Mouse (Mus musculus) midbrain, embryonic 15.5 days (tissue): ENCODE data around the gene Cbx4. TPM values are rescaled to one million over a fixed set of nuclear protein-coding genes. Genes with fewer than 3 reads are reported as not detected.

ENCODE experiments used
- ATAC-seq: fragments of 200-750 bp; cut with Nextera tagmentation; replicated peaks from 2 replicates; pipeline ENCODE4 v1.8.0; 2017; ENCODE audit warnings: moderate TSS enrichment
- H3K27ac ChIP-seq: fragments of 300-500 bp; sonication (generic); 2 replicates; pipeline ENCODE4 v1.5.1; 2015; ENCODE audit warnings: mild to moderate bottlenecking, inconsistent platforms
- H3K27me3 ChIP-seq: fragments of 300-500 bp; sonication (generic); replicated peaks from 2 replicates; pipeline ENCODE4 v1.6.1; 2015; ENCODE audit warnings: inconsistent platforms
- H3K36me3 ChIP-seq: fragments of 300-500 bp; sonication (generic); replicated peaks from 2 replicates; pipeline ENCODE4 v1.6.1; 2015; ENCODE audit warnings: inconsistent platforms
- H3K4me1 ChIP-seq: fragments of 300-500 bp; sonication (generic); 2 replicates; pipeline ENCODE4 v1.6.1; 2015; ENCODE audit warnings: inconsistent platforms
- H3K4me2 ChIP-seq: fragments of 300-500 bp; sonication (generic); 2 replicates; pipeline ENCODE4 v1.6.1; 2015; ENCODE audit warnings: inconsistent platforms, mild to moderate bottlenecking, moderate library complexity
- H3K4me3 ChIP-seq: fragments of 300-500 bp; sonication (generic); 2 replicates; pipeline ENCODE4 v1.5.1; 2015; ENCODE audit warnings: mild to moderate bottlenecking, inconsistent platforms
- H3K9ac ChIP-seq: fragments of 300-500 bp; sonication (generic); 2 replicates; pipeline ENCODE4 v1.6.1; 2015; ENCODE audit warnings: mild to moderate bottlenecking, inconsistent platforms
- H3K9me3 ChIP-seq: fragments of 300-500 bp; sonication (generic); 2 replicates; pipeline ENCODE4 v1.6.1; 2016; ENCODE audit warnings: inconsistent platforms
- WGBS: fragments of 180-500 bp; shearing (Covaris S2); methylation state at CpG from one replicate; pipeline ENCODE4 v1.1.7; 2015; ENCODE audit warnings: mixed read lengths; 5-methylcytosine and 5-hydroxymethylcytosine counted together
- polyA plus RNA-seq: library from polyadenylated mRNA; unstranded; fragments of >200 nt; fragmentation: Nextera tagmentation; extraction: Ambion mirVana; gene quantifications from 2 replicates; pipeline ENCODE4 v1.2.1, GENCODE M21; 2015

Gene Cbx4
- polyA plus RNA-seq, 1 experiment from 2014 or later = 24.7 TPM

- H3K4me1 ChIP-seq = peaks cover 43% of the 10 kb centered on the region
- H3K4me3 ChIP-seq = no peak overlapping the region
- peak overlapping the region; percentile 8; the same call in 1 of the 2 replicates for H3K4me2 ChIP-seq
- no peaks in the 10 kb centered on the region for H3K36me3 ChIP-seq
- peak overlapping the region; percentile 55; the same call in 1 of the 2 replicates for H3K27ac ChIP-seq
- no peaks in the 10 kb centered on the region for H3K9me3 ChIP-seq
- no peak overlapping the region for H3K9ac ChIP-seq
- 38% methylated on average over 23 of the region's 23 CpGs for WGBS
- peak; percentile 31; the same call in 1 of the 2 replicates for ATAC-seq
- no peaks in the 10 kb centered on the region for H3K27me3 ChIP-seq
These were observed 40.2 kb upstream of the Cbx4 start for GRCm38 (mm10) chr11:119125929-119126861.

- peaks cover 33% of the 10 kb centered on the region for H3K4me1 ChIP-seq
- ATAC-seq = no peak
- H3K9me3 ChIP-seq = no peaks in the 10 kb centered on the region
- H3K27me3 ChIP-seq = no peaks in the 10 kb centered on the region
- no peak overlapping the region for H3K27ac ChIP-seq
- H3K36me3 ChIP-seq = no peaks in the 10 kb centered on the region
- no peak overlapping the region for H3K4me3 ChIP-seq
- no peak overlapping the region for H3K4me2 ChIP-seq
- no peak overlapping the region for H3K9ac ChIP-seq
- WGBS = 93% methylated on average over 6 of the region's 6 CpGs
These were observed 38.5 kb upstream of the Cbx4 start for GRCm38 (mm10) chr11:119124536-119124935.

GRCm38 (mm10) chr11:119123522-119124319 lies 37.7 kb upstream of the Cbx4 start:
- no peaks in the 10 kb centered on the region for H3K27me3 ChIP-seq
- no peak overlapping the region for H3K4me3 ChIP-seq
- H3K9ac ChIP-seq = no peak overlapping the region
- no peaks in the 10 kb centered on the region for H3K9me3 ChIP-seq
- no peak for ATAC-seq
- H3K4me2 ChIP-seq = no peak overlapping the region
- 80% methylated on average over 5 of the region's 5 CpGs for WGBS
- peaks cover 30% of the 10 kb centered on the region for H3K4me1 ChIP-seq
- no peaks in the 10 kb centered on the region for H3K36me3 ChIP-seq
- H3K27ac ChIP-seq = no peak overlapping the region

DNA sequence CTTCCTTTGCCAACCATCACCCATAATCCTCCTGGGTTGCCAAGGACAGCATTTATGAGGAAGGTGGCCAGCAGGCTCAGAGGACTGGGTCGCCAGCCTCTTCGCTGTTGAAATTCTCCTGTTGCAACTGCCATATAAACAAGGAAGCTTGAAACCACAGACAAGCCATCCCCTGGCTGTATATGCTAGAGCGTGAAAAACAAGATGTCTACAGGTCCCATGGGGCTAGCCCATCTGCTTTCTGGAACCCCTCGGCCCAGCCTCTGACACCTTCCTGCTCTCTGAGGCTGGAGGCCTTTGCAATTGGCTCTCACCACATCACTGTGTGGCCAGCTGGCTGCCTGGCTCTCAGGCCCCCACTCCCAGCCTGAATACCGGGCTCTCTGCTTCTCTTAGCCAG lies 36.4 kb upstream of the Cbx4 start:
- Histone ChIP-seq H3K4me2 (no peak overlapping the region), H3K9ac (no peak overlapping the region), H3K27me3 (no peaks in the 10 kb centered on the region), H3K27ac (no peak overlapping the region), H3K4me1 (peaks cover 24% of the 10 kb centered on the region), H3K36me3 (no peaks in the 10 kb centered on the region), H3K4me3 (no peak overlapping the region), H3K9me3 (no peaks in the 10 kb centered on the region)
- WGBS = 79% methylated on average over 5 of the region's 5 CpGs
- ATAC-seq = no peak

DNA sequence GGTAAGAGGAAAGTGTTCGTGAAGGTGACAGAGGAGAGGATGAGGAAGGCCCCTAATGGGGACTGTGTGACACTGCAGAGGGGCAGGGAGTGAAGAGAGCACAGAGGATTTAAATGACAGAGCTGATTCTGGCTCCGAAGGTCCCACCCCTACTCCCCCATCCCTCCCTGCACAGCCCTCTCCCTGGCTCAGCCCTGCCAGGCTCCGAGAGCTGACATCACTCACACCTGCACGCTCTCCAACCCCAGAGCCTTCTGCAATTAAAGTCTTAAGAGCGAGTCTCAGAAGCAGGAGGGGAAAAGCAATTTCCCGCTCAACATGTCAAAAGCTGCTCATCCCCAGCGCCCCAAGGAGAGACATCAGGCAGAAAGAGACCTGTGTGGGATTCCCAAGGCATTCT lies 32.9 kb upstream of the Cbx4 start:
- no peak overlapping the region for H3K4me2 ChIP-seq
- no peaks in the 10 kb centered on the region for H3K9me3 ChIP-seq
- H3K4me3 ChIP-seq = no peak overlapping the region
- H3K4me1 ChIP-seq = peaks cover 11% of the 10 kb centered on the region
- 0 out of 2 replicates have a peak overlapping the region, but pooled peaks have one; percentile 34 for H3K27ac ChIP-seq
- H3K27me3 ChIP-seq = no peaks in the 10 kb centered on the region
- no peaks in the 10 kb centered on the region for H3K36me3 ChIP-seq
- ATAC-seq = no peak
- no peak overlapping the region for H3K9ac ChIP-seq
- WGBS = 19% methylated on average over 7 of the region's 7 CpGs

DNA sequence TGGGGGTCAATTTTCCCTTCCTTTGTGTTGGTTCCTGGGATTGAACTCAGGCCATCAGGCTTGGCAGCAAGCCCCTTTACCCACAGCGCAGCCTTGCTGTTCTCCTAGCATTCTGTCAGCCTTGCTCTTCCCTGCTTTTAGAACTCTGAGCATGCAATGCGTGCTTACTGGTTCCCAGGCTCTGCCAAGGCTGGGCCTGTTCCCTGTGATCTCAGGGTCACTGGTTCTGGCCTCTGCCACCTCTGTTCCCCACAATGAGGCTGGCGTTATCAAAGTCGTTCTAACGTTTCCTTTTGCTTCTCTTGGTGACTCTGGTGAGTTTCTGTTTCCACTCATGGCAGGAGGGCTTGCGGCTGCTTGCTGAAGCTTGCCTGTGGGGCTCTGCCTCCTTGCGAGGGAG lies 31.9 kb upstream of the Cbx4 start:
- Histone ChIP-seq H3K4me1 (peaks cover 11% of the 10 kb centered on the region), H3K27me3 (no peaks in the 10 kb centered on the region), H3K27ac (no peak overlapping the region), H3K9ac (no peak overlapping the region), H3K9me3 (no peaks in the 10 kb centered on the region), H3K4me2 (no peak overlapping the region), H3K4me3 (no peak overlapping the region), H3K36me3 (no peaks in the 10 kb centered on the region)
- WGBS = 49% methylated on average over 7 of the region's 7 CpGs
- no peak for ATAC-seq

DNA sequence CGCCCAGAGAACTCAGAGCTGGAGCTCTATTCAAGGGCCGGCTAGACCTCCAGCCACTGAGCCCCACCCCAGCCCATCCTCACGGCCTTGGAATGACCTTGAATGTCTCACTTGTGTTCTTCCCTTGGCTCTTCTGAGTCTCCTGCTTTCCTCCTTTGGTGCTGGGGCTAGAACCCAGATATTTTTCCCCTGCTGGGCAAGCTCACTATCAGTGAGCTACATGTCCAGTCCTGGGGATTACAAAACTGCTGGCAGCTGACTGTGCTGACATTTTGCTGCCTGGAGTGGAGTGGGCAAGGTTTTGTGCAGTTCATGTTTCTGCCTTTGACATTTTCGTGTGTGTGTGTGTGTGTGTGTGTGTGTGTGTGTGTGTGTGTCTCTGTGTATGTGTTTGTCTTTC lies 31.0 kb upstream of the Cbx4 start:
- Histone ChIP-seq H3K36me3 (no peaks in the 10 kb centered on the region), H3K27me3 (no peaks in the 10 kb centered on the region), H3K9ac (no peak overlapping the region), H3K4me2 (no peak overlapping the region), H3K27ac (no peak overlapping the region), H3K9me3 (no peaks in the 10 kb centered on the region), H3K4me3 (no peak overlapping the region), H3K4me1 (peaks cover 11% of the 10 kb centered on the region)
- WGBS = 75% methylated on average over 4 of the region's 4 CpGs
- ATAC-seq = no peak

DNA sequence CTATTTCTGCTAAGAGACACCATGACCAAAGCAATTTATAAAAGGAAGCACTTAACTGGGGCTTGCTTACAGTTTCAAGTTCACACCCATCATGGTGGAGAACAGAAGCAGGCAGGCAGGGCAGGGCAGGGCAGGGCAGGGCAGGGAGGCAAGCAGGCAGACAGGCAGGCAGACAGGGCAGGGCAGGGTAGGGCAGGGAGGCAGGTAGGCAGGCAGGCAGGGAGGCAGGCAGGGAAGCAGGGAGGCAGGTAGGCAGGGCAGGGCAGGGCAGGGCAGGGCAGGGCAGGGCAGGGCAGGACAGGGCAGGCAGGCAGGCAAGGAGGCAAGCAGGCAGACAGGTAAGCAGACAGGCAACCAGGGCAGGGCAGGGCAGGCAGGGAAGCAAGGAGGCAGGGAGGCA lies 26.7 kb upstream of the Cbx4 start:
- ATAC-seq = no peak
- no peak overlapping the region for H3K27ac ChIP-seq
- H3K4me3 ChIP-seq = no peak overlapping the region
- H3K4me2 ChIP-seq = no peak overlapping the region
- H3K9ac ChIP-seq = no peak overlapping the region
- H3K36me3 ChIP-seq = no peaks in the 10 kb centered on the region
- H3K27me3 ChIP-seq = no peaks in the 10 kb centered on the region
- no peaks in the 10 kb centered on the region for H3K4me1 ChIP-seq
- no peaks in the 10 kb centered on the region for H3K9me3 ChIP-seq

- H3K9ac ChIP-seq = no peak overlapping the region
- no peak for ATAC-seq
- H3K9me3 ChIP-seq = no peaks in the 10 kb centered on the region
- 11% methylated on average over 7 of the region's 7 CpGs for WGBS
- H3K4me2 ChIP-seq = no peak overlapping the region
- no peaks in the 10 kb centered on the region; the same call in 1 of the 2 replicates for H3K4me1 ChIP-seq
- no peaks in the 10 kb centered on the region for H3K27me3 ChIP-seq
- H3K4me3 ChIP-seq = no peak overlapping the region
- H3K27ac ChIP-seq = no peak overlapping the region
- H3K36me3 ChIP-seq = no peaks in the 10 kb centered on the region
These were observed 25.3 kb upstream of the Cbx4 start for GRCm38 (mm10) chr11:119111345-119111744.

- no peak for ATAC-seq
- Histone ChIP-seq H3K4me3 (no peak overlapping the region), H3K4me2 (no peak overlapping the region), H3K27ac (no peak overlapping the region), H3K27me3 (no peaks in the 10 kb centered on the region), H3K36me3 (no peaks in the 10 kb centered on the region), H3K9ac (no peak overlapping the region), H3K4me1 (peaks cover 7% of the 10 kb centered on the region; the same call in 1 of the 2 replicates), H3K9me3 (no peaks in the 10 kb centered on the region)
- WGBS = 79% methylated on average over 9 of the region's 9 CpGs
These were observed 23.5 kb upstream of the Cbx4 start for GRCm38 (mm10) chr11:119109415-119110071.

- Histone ChIP-seq H3K9me3 (no peaks in the 10 kb centered on the region), H3K27ac (no peak overlapping the region), H3K4me2 (no peak overlapping the region), H3K27me3 (no peaks in the 10 kb centered on the region), H3K36me3 (no peaks in the 10 kb centered on the region), H3K9ac (no peak overlapping the region), H3K4me1 (peaks cover 7% of the 10 kb centered on the region; the same call in 1 of the 2 replicates), H3K4me3 (no peak overlapping the region)
- 80% methylated on average over 10 of the region's 10 CpGs for WGBS
- no peak for ATAC-seq
These were observed 22.7 kb upstream of the Cbx4 start for GRCm38 (mm10) chr11:119108573-119109263.
